Comparison of ENCODE assay signal across 8 mouse cellular contexts in genomic region chr8:83662421-83662826, GRCm38 (mm10). TPM values are rescaled to one million over a fixed set of nuclear protein-coding genes. Genes with fewer than 3 reads are reported as not detected.
DNase-seq lines count a peak whose midpoint lies in the region; ATAC-seq and TF ChIP-seq lines count a peak whose summit lies in the region.

No protein-coding gene starts in this region.

- peak overlapping the region; percentile 32; the same call in 1 of the 2 replicates for H3K9ac ChIP-seq in heart, embryonic 15.5 days
- H3K9ac ChIP-seq in liver, embryonic 14.5 days (replicated peaks) = no peak overlapping the region
- H3K9ac ChIP-seq in neural tube, embryonic 12.5 days = no peak overlapping the region

- no peak for TF ChIP-seq EP300 in liver, embryonic 14.5 days (IDR thresholded peaks at IDR 0.05; ENCODE audit: low read depth)

- ATAC-seq in CD4-positive, CD25-positive, alpha-beta regulatory T cell, adult 4 months = peak; percentile 82
- ATAC-seq in heart, embryonic 15.5 days (replicated peaks; ENCODE audit: insufficient number of reproducible peaks, insufficient read depth, low FRiP score, low read depth) = peak; percentile 30
- ATAC-seq in liver, embryonic 14.5 days (ENCODE audit: insufficient read depth) = peak; percentile 51
- ATAC-seq in neural tube, embryonic 12.5 days (ENCODE audit: low FRiP score, low read depth) = 0 out of 2 replicates have a peak, but pooled peaks have one; percentile 19

- H3K4me1 ChIP-seq in forebrain, embryonic 10.5 days = peaks cover 73% of the 10 kb centered on the region
- H3K4me1 ChIP-seq in heart, embryonic 15.5 days (replicated peaks) = peaks cover 57% of the 10 kb centered on the region
- no peaks in the 10 kb centered on the region; a peak in 2 of 4 replicates for H3K4me1 ChIP-seq in liver, embryonic 14.5 days (replicated peaks; ENCODE audit: control insufficient read depth in 2 of 2, insufficient read depth in 2 of 2, low read length in 1 of 2)
- peaks cover 42% of the 10 kb centered on the region for H3K4me1 ChIP-seq in neural tube, embryonic 12.5 days

- no peaks in the 10 kb centered on the region for H3K9me3 ChIP-seq in forebrain, embryonic 10.5 days
- no peaks in the 10 kb centered on the region for H3K9me3 ChIP-seq in heart, embryonic 15.5 days (replicated peaks)
- H3K9me3 ChIP-seq in liver, embryonic 14.5 days (ENCODE audit: control insufficient read depth, low read length) = no peaks in the 10 kb centered on the region
- H3K9me3 ChIP-seq in neural tube, embryonic 12.5 days = no peaks in the 10 kb centered on the region

- peaks cover 14% of the 10 kb centered on the region for H3K27me3 ChIP-seq in forebrain, embryonic 10.5 days (ENCODE audit: poor library complexity, severe bottlenecking)
- no peaks in the 10 kb centered on the region for H3K27me3 ChIP-seq in heart, embryonic 15.5 days
- no peaks in the 10 kb centered on the region; the same call in 1 of the 2 replicates for H3K27me3 ChIP-seq in liver, embryonic 14.5 days (ENCODE audit: control insufficient read depth, insufficient read depth, low read length)
- peaks cover 6% of the 10 kb centered on the region; the same call in 1 of the 2 replicates for H3K27me3 ChIP-seq in neural tube, embryonic 12.5 days (replicated peaks)

- H3K36me3 ChIP-seq in forebrain, embryonic 10.5 days (replicated peaks) = peaks cover 46% of the 10 kb centered on the region
- 0 out of 2 replicates have a peak, but pooled peaks cover 5% of the 10 kb centered on the region for H3K36me3 ChIP-seq in heart, embryonic 15.5 days
- H3K36me3 ChIP-seq in liver, embryonic 14.5 days (replicated peaks; ENCODE audit: control insufficient read depth, insufficient read depth, low read depth) = no peaks in the 10 kb centered on the region
- peaks cover 16% of the 10 kb centered on the region for H3K36me3 ChIP-seq in neural tube, embryonic 12.5 days

- H3K4me3 ChIP-seq in forebrain, embryonic 10.5 days = no peak overlapping the region
- H3K4me3 ChIP-seq in heart, embryonic 15.5 days = no peak overlapping the region
- H3K4me3 ChIP-seq in liver, embryonic 14.5 days (ENCODE audit: insufficient read depth in 1 of 2, low read depth in 2 of 2, low read length in 2 of 2) = no peak overlapping the region
- H3K4me3 ChIP-seq in neural tube, embryonic 12.5 days = no peak overlapping the region

- 9% methylated on average over 4 of the region's 4 CpGs for WGBS in forebrain, embryonic 10.5 days
- 5% methylated on average over 4 of the region's 4 CpGs for WGBS in heart, embryonic 15.5 days
- 2% methylated on average over 4 of the region's 4 CpGs for WGBS in liver, embryonic 14.5 days (ENCODE audit: insufficient replicate concordance)
- 12% methylated on average over 4 of the region's 4 CpGs for WGBS in neural tube, embryonic 12.5 days

- peak; percentile 72 for DNase-seq in c-Kit-negative CD71-positive TER-119-positive erythroid progenitor cells, embryonic 14.5 days (ENCODE audit: low read depth, low spot score)
- peak; percentile 86 for DNase-seq in forebrain, embryonic 10.5 days (ENCODE audit: extremely low spot score, low spot score)
- DNase-seq in kidney, postnatal 25 days = peak; percentile 94 to 98
- DNase-seq in liver, embryonic 14.5 days (ENCODE audit: low read depth in 3 of 3, low spot score in 3 of 3) = peak; percentile 63 to 72 (median 65)
- DNase-seq in telencephalon, adult 2 months (ENCODE audit: low read depth, low spot score) = peak; percentile 73

- no peak overlapping the region for H3K4me2 ChIP-seq in heart, embryonic 15.5 days
- no peak overlapping the region for H3K4me2 ChIP-seq in liver, embryonic 14.5 days (ENCODE audit: low read depth)
- no peak overlapping the region for H3K4me2 ChIP-seq in neural tube, embryonic 12.5 days (replicated peaks)

- peak; percentile 99 for TF ChIP-seq CTCF in liver, embryonic 14.5 days (IDR thresholded peaks at IDR 0.05; ENCODE audit: low read depth)

- peak overlapping the region; percentile 36 for H3K27ac ChIP-seq in forebrain, embryonic 10.5 days
- H3K27ac ChIP-seq in heart, embryonic 15.5 days = peak overlapping the region; percentile 65
- no peak overlapping the region for H3K27ac ChIP-seq in liver, embryonic 14.5 days
- peak overlapping the region; percentile 42; the same call in 1 of the 2 replicates for H3K27ac ChIP-seq in neural tube, embryonic 12.5 days

RNA-seq across cellular contexts. Expression of gene Ptger1, which starts 4.1 kb away (rescaled TPM):
- 1 to 10 TPM; 1.2 TPM for polyA plus RNA-seq in CD4-positive, CD25-positive, alpha-beta regulatory T cell, adult 4 months (2017; shearing (Covaris generic))
- 0.37 and 0.52 TPM in 2 replicates for polyA plus RNA-seq in forebrain, embryonic 10.5 days (2016; fragmentation: Nextera tagmentation; extraction: Ambion mirVana)
- 0.45 and 0.84 TPM in 2 replicates for polyA plus RNA-seq in heart, embryonic 15.5 days (2015; fragmentation: Nextera tagmentation; extraction: Ambion mirVana)
- 0.09 and 0.19 TPM in 2 replicates for polyA plus RNA-seq in liver, embryonic 14.5 days (2012; rRNA removed)
- 0.18 and 0.47 TPM in 2 replicates for polyA plus RNA-seq in liver, embryonic 14.5 days (2014; fragmentation: Nextera tagmentation; extraction: Ambion mirVana)
- polyA plus RNA-seq in neural tube, embryonic 12.5 days (2016; fragmentation: Nextera tagmentation; extraction: Ambion mirVana) = 0.41 and 0.66 TPM in 2 replicates

RNA-seq across cellular contexts. Expression of gene Gipc1, which starts 9.9 kb away (rescaled TPM):
- polyA plus RNA-seq in CD4-positive, CD25-positive, alpha-beta regulatory T cell, adult 4 months (2017; shearing (Covaris generic)) = 10 to 100 TPM; 14.8 to 21.9 TPM
- 220 and 227 TPM in 2 replicates for polyA plus RNA-seq in forebrain, embryonic 10.5 days (2016; fragmentation: Nextera tagmentation; extraction: Ambion mirVana)
- polyA plus RNA-seq in heart, embryonic 15.5 days (2015; fragmentation: Nextera tagmentation; extraction: Ambion mirVana) = 127 and 141 TPM in 2 replicates
- polyA plus RNA-seq in liver, embryonic 14.5 days (2012; rRNA removed) = 22.5 and 27.2 TPM in 2 replicates
- 32.5 and 34.7 TPM in 2 replicates for polyA plus RNA-seq in liver, embryonic 14.5 days (2014; fragmentation: Nextera tagmentation; extraction: Ambion mirVana)
- polyA plus RNA-seq in neural tube, embryonic 12.5 days (2016; fragmentation: Nextera tagmentation; extraction: Ambion mirVana) = 182 and 186 TPM in 2 replicates

RNA-seq across cellular contexts. Expression of gene Pkn1, which starts 36.6 kb away (rescaled TPM):
- polyA plus RNA-seq in CD4-positive, CD25-positive, alpha-beta regulatory T cell, adult 4 months (2017; shearing (Covaris generic)) = 10 to 100 TPM; 21.0 to 25.9 TPM
- polyA plus RNA-seq in forebrain, embryonic 10.5 days (2016; fragmentation: Nextera tagmentation; extraction: Ambion mirVana) = 29.0 and 29.3 TPM in 2 replicates
- polyA plus RNA-seq in heart, embryonic 15.5 days (2015; fragmentation: Nextera tagmentation; extraction: Ambion mirVana) = 15.4 and 22.1 TPM in 2 replicates
- polyA plus RNA-seq in liver, embryonic 14.5 days (2012; rRNA removed) = 8.7 and 9.5 TPM in 2 replicates
- 6.9 TPM in 2 replicates for polyA plus RNA-seq in liver, embryonic 14.5 days (2014; fragmentation: Nextera tagmentation; extraction: Ambion mirVana)
- polyA plus RNA-seq in neural tube, embryonic 12.5 days (2016; fragmentation: Nextera tagmentation; extraction: Ambion mirVana) = 30.0 and 32.1 TPM in 2 replicates

RNA-seq across cellular contexts. Expression of gene Ddx39, which starts 52.6 kb away (rescaled TPM):
- 100 to 1,000 TPM; 153 to 208 TPM for polyA plus RNA-seq in CD4-positive, CD25-positive, alpha-beta regulatory T cell, adult 4 months (2017; shearing (Covaris generic))
- polyA plus RNA-seq in forebrain, embryonic 10.5 days (2016; fragmentation: Nextera tagmentation; extraction: Ambion mirVana) = 364 and 371 TPM in 2 replicates
- polyA plus RNA-seq in heart, embryonic 15.5 days (2015; fragmentation: Nextera tagmentation; extraction: Ambion mirVana) = 107 and 135 TPM in 2 replicates
- 92.3 and 110 TPM in 2 replicates for polyA plus RNA-seq in liver, embryonic 14.5 days (2012; rRNA removed)
- 191 and 199 TPM in 2 replicates for polyA plus RNA-seq in liver, embryonic 14.5 days (2014; fragmentation: Nextera tagmentation; extraction: Ambion mirVana)
- polyA plus RNA-seq in neural tube, embryonic 12.5 days (2016; fragmentation: Nextera tagmentation; extraction: Ambion mirVana) = 141 and 142 TPM in 2 replicates

RNA-seq across cellular contexts. Expression of gene Dnajb1, which starts 54.4 kb away (rescaled TPM):
- 10 to 100 TPM; 44.9 to 62.3 TPM for polyA plus RNA-seq in CD4-positive, CD25-positive, alpha-beta regulatory T cell, adult 4 months (2017; shearing (Covaris generic))
- polyA plus RNA-seq in forebrain, embryonic 10.5 days (2016; fragmentation: Nextera tagmentation; extraction: Ambion mirVana) = 65.2 and 77.8 TPM in 2 replicates
- 36.7 and 47.2 TPM in 2 replicates for polyA plus RNA-seq in heart, embryonic 15.5 days (2015; fragmentation: Nextera tagmentation; extraction: Ambion mirVana)
- polyA plus RNA-seq in liver, embryonic 14.5 days (2012; rRNA removed) = 26.1 and 32.7 TPM in 2 replicates
- polyA plus RNA-seq in liver, embryonic 14.5 days (2014; fragmentation: Nextera tagmentation; extraction: Ambion mirVana) = 37.6 and 37.8 TPM in 2 replicates
- 60.2 and 63.0 TPM in 2 replicates for polyA plus RNA-seq in neural tube, embryonic 12.5 days (2016; fragmentation: Nextera tagmentation; extraction: Ambion mirVana)

Comparison
In these comparisons a context has a peak if more than half of its experiments do, and no peak if none do; other contexts are left out.
1. ATAC-seq: peak in every context shown above with its lines; median percentile 82 in CD4-positive, CD25-positive, alpha-beta regulatory T cell, adult 4 months; 51 in liver, embryonic 14.5 days; 30 in heart, embryonic 15.5 days; 19 in neural tube, embryonic 12.5 days.